Mouse (Mus musculus) thymus, adult 2 months (tissue): Measurements from ENCODE around the gene Stim1. TPM values are rescaled to one million over a fixed set of nuclear protein-coding genes. Genes with fewer than 3 reads are reported as not detected.
"Not testable (repeated sequence)": the region's sequence is repeated elsewhere in the genome, so short reads cannot be mapped to it uniquely, and the experiment has no call there.

Experiments
- DNase-seq: peaks from one replicate; pipeline ENCODE4 v3.0.0; 2021
- H3K27ac ChIP-seq: fragments of 200-500 bp; 2 replicates; pipeline ENCODE4 v1.5.1; 2012; ENCODE audit warnings: low read length, control low read depth; ENCODE audit not compliant: control insufficient read depth, insufficient read depth
- H3K27me3 ChIP-seq: fragments of 200-500 bp; 2 replicates; pipeline ENCODE4 v1.6.1; 2012; ENCODE audit warnings: mild to moderate bottlenecking, low read length, moderate library complexity, mixed read lengths; ENCODE audit not compliant: control insufficient read depth, insufficient read depth
- H3K36me3 ChIP-seq: fragments of 200-500 bp; 2 replicates; pipeline ENCODE4 v1.6.1; 2012; ENCODE audit warnings: mild to moderate bottlenecking, low read length, moderate library complexity; ENCODE audit not compliant: control insufficient read depth, insufficient read depth
- H3K4me1 ChIP-seq: fragments of 200-500 bp; replicated peaks from 2 replicates; pipeline ENCODE4 v1.6.1; 2012; ENCODE audit warnings: low read length; ENCODE audit not compliant: control insufficient read depth, insufficient read depth
- H3K4me3 ChIP-seq: fragments of 200-500 bp; 2 replicates; pipeline ENCODE4 v1.5.1; 2012; ENCODE audit warnings: mild to moderate bottlenecking, low read length, control low read depth, moderate library complexity; ENCODE audit not compliant: control insufficient read depth, insufficient read depth
- CTCF ChIP-seq: fragments of 200-500 bp; IDR thresholded peaks from 2 replicates; pipeline ENCODE4 v1.5.1; 2012; ENCODE audit warnings: mild to moderate bottlenecking, control low read depth, low read length, moderate library complexity, borderline replicate concordance; ENCODE audit not compliant: control insufficient read depth, poor library complexity, insufficient read depth; ENCODE audit errors: extremely low read depth
- POLR2A ChIP-seq: fragments of 200-500 bp; IDR thresholded peaks from 2 replicates; pipeline ENCODE4 v1.6.1; 2012; ENCODE audit warnings: mild to moderate bottlenecking, low read length, control low read depth, moderate library complexity; ENCODE audit not compliant: control insufficient read depth, poor library complexity, insufficient read depth; ENCODE audit errors: extremely low read depth
- WGBS: fragments of 180-500 bp; shearing (Covaris S2); methylation state at CpG from one replicate; pipeline ENCODE4 v1.1.7; 2018; 5-methylcytosine and 5-hydroxymethylcytosine counted together
- polyA plus RNA-seq: library from polyadenylated mRNA; depleted of rRNA; stranded (reverse); fragments of >200 nt; gene quantifications from 2 replicates; pipeline ENCODE4 v1.2.3, GENCODE M21; 2012; rRNA removed

The Stim1 gene
- polyA plus RNA-seq, 1 experiment: 98.6 TPM

- 86% methylated on average over 2 of the region's 2 CpGs for WGBS
- H3K27ac ChIP-seq: no peak overlapping the region
- H3K4me1 ChIP-seq: no peaks in the 10 kb centered on the region
- H3K4me3 ChIP-seq: no peak overlapping the region
- TF ChIP-seq POLR2A (no peak), CTCF (no peak)
- no peaks in the 10 kb centered on the region for H3K36me3 ChIP-seq
- DNase-seq: no peak
- H3K27me3 ChIP-seq: no peaks in the 10 kb centered on the region
These were observed 216.1 kb downstream of the Stim1 start for GRCm38 (mm10) chr7:102483665-102484064.

- not testable (repeated sequence) for H3K27me3 ChIP-seq, H3K4me3 ChIP-seq, H3K27ac ChIP-seq, H3K4me1 ChIP-seq, DNase-seq, H3K36me3 ChIP-seq
- WGBS: 74% methylated on average over 8 of the region's 8 CpGs
These were observed 217.2 kb downstream of the Stim1 start for GRCm38 (mm10) chr7:102484766-102485165.

- DNase-seq: no peak
- H3K27ac ChIP-seq: no peak overlapping the region
- no peaks in the 10 kb centered on the region for H3K4me1 ChIP-seq
- H3K4me3 ChIP-seq: no peak overlapping the region
- TF ChIP-seq CTCF (no peak), POLR2A (no peak)
- H3K36me3 ChIP-seq: no peaks in the 10 kb centered on the region
- no peaks in the 10 kb centered on the region for H3K27me3 ChIP-seq
- 89% methylated on average over 1 of the region's 1 CpGs for WGBS
These were observed 218.5 kb downstream of the Stim1 start for GRCm38 (mm10) chr7:102486105-102486504.

Other genes starting within 250 kb of the Stim1 start
- 57.9 and 80.7 TPM in 2 replicates for gene Il18bp, start 249.1 kb upstream of the Stim1 start, polyA plus RNA-seq
- 41.0 and 42.1 TPM in 2 replicates for gene Rnf121, start 202.3 kb upstream of the Stim1 start, polyA plus RNA-seq
- 47.7 and 54.3 TPM in 2 replicates for gene Xndc1, start 202.3 kb upstream of the Stim1 start, polyA plus RNA-seq
- gene Xntrpc, start 202.1 kb upstream of the Stim1 start, polyA plus RNA-seq: 11.9 and 12.1 TPM in 2 replicates
- 0.61 and 0.92 TPM in 2 replicates for gene Trpc2, start 184.7 kb upstream of the Stim1 start, polyA plus RNA-seq
- gene Art1, start 166.1 kb upstream of the Stim1 start, polyA plus RNA-seq: 15.7 and 23.7 TPM in 2 replicates
- gene Art5, start 158.3 kb upstream of the Stim1 start, polyA plus RNA-seq: 2.4 and 3.7 TPM in 2 replicates
- 1.7 and 1.8 TPM in 2 replicates for gene Chrna10, start 151.0 kb upstream of the Stim1 start, polyA plus RNA-seq
- 23.7 and 28.1 TPM in 2 replicates for gene Nup98, start 57.6 kb upstream of the Stim1 start, polyA plus RNA-seq
- 99.7 and 131 TPM in 2 replicates for gene Pgap2, start 57.6 kb upstream of the Stim1 start, polyA plus RNA-seq
- 221 and 282 TPM in 2 replicates for gene Rhog, start 11.8 kb upstream of the Stim1 start, polyA plus RNA-seq
- gene Rrm1, start 173.9 kb downstream of the Stim1 start, polyA plus RNA-seq: 46.3 and 67.1 TPM in 2 replicates
- gene Olfr543, start 213.9 kb downstream of the Stim1 start, polyA plus RNA-seq: not detected in 2 replicates
- gene Olfr544, start 220.5 kb downstream of the Stim1 start, polyA plus RNA-seq: not detected in 2 replicates
- gene Olfr545, start 231.8 kb downstream of the Stim1 start, polyA plus RNA-seq: not detected in 2 replicates